Mouse (Mus musculus) heart, embryonic 11.5 days (tissue): ENCODE data around the gene Tnks1bp1. TPM values are rescaled to one million over a fixed set of nuclear protein-coding genes. Genes with fewer than 3 reads are reported as not detected.

Source experiments
- ATAC-seq: fragments of 200-750 bp; cut with Nextera tagmentation; replicated peaks from 2 replicates; pipeline ENCODE4 v1.8.0; 2017; ENCODE audit warnings: moderate library complexity; ENCODE audit not compliant: insufficient number of reproducible peaks, low FRiP score, low TSS enrichment
- H3K27ac ChIP-seq: fragments of 300-500 bp; sonication (generic); 2 replicates; pipeline ENCODE4 v1.5.1; 2014; ENCODE audit warnings: mild to moderate bottlenecking, low read depth, low read length
- H3K27me3 ChIP-seq: fragments of 300-500 bp; sonication (generic); 2 replicates; pipeline ENCODE4 v1.6.1; 2014; ENCODE audit warnings: mild to moderate bottlenecking, low read length, mixed read lengths; ENCODE audit not compliant: control insufficient read depth, insufficient read depth
- H3K36me3 ChIP-seq: fragments of 300-500 bp; sonication (generic); 2 replicates; pipeline ENCODE4 v1.6.1; 2014; ENCODE audit warnings: mild to moderate bottlenecking, low read length, moderate library complexity, mixed read lengths; ENCODE audit not compliant: control insufficient read depth, insufficient read depth
- H3K4me1 ChIP-seq: fragments of 300-500 bp; sonication (generic); 2 replicates; pipeline ENCODE4 v1.6.1; 2014; ENCODE audit warnings: low read length; ENCODE audit not compliant: control insufficient read depth, insufficient read depth
- H3K4me2 ChIP-seq: fragments of 300-500 bp; sonication (generic); 2 replicates; pipeline ENCODE4 v1.6.1; 2014; ENCODE audit warnings: mild to moderate bottlenecking, moderate library complexity
- H3K4me3 ChIP-seq: fragments of 300-500 bp; sonication (generic); 2 replicates; pipeline ENCODE4 v1.5.1; 2014; ENCODE audit warnings: low read depth, low read length
- H3K9ac ChIP-seq: fragments of 300-500 bp; sonication (generic); 2 replicates; pipeline ENCODE4 v1.6.1; 2014; ENCODE audit warnings: mild to moderate bottlenecking, low read depth, low read length, moderate library complexity
- H3K9me3 ChIP-seq: fragments of 300-500 bp; sonication (generic); replicated peaks from 2 replicates; pipeline ENCODE4 v1.6.1; 2016; ENCODE audit warnings: low read length; ENCODE audit not compliant: control insufficient read depth
- WGBS: fragments of 180-500 bp; shearing (Covaris S2); extraction: QIAGEN DNeasy Blood & Tissue Kit; methylation state at CpG from one replicate; pipeline ENCODE4 v1.1.7; 2014; ENCODE audit not compliant: insufficient replicate concordance; 5-methylcytosine and 5-hydroxymethylcytosine counted together
- polyA plus RNA-seq: library from polyadenylated mRNA; unstranded; fragments of >200 nt; fragmentation: Nextera tagmentation; extraction: Ambion mirVana; gene quantifications from 2 replicates; pipeline ENCODE4 v1.2.1, GENCODE M21; 2014

Tnks1bp1 gene
- polyA plus RNA-seq, 1 experiment from 2014 or later, result 7.0 TPM

DNA sequence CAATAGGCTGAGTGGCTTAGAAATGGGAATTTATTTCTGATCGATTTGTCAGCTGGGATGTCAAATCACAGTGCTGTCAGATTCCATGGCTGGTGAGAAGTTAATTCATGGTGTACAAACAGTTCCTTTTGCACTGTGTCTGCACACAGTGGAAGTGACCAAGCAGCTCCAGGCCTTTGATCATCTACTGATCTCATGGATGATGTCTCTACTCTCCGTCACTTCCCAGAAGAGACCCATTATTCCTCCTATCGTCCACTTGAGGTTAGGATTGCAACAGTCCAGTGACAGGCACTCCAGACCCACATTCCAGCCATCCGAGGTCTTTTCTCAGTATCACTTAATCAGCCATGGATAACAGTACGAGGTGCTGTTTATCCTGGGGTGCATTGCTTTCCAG is 25.9 kb downstream of the Tnks1bp1 start:
- ATAC-seq, result no peak
- Histone ChIP-seq H3K4me2 (no peak overlapping the region), H3K27ac (no peak overlapping the region), H3K4me1 (no peaks in the 10 kb centered on the region), H3K27me3 (no peaks in the 10 kb centered on the region), H3K9ac (no peak overlapping the region), H3K4me3 (no peak overlapping the region), H3K36me3 (peaks cover 10% of the 10 kb centered on the region; the same call in 1 of the 2 replicates), H3K9me3 (no peaks in the 10 kb centered on the region)
- 64% methylated on average over 5 of the region's 5 CpGs for whole genome bisulfite sequencing

DNA sequence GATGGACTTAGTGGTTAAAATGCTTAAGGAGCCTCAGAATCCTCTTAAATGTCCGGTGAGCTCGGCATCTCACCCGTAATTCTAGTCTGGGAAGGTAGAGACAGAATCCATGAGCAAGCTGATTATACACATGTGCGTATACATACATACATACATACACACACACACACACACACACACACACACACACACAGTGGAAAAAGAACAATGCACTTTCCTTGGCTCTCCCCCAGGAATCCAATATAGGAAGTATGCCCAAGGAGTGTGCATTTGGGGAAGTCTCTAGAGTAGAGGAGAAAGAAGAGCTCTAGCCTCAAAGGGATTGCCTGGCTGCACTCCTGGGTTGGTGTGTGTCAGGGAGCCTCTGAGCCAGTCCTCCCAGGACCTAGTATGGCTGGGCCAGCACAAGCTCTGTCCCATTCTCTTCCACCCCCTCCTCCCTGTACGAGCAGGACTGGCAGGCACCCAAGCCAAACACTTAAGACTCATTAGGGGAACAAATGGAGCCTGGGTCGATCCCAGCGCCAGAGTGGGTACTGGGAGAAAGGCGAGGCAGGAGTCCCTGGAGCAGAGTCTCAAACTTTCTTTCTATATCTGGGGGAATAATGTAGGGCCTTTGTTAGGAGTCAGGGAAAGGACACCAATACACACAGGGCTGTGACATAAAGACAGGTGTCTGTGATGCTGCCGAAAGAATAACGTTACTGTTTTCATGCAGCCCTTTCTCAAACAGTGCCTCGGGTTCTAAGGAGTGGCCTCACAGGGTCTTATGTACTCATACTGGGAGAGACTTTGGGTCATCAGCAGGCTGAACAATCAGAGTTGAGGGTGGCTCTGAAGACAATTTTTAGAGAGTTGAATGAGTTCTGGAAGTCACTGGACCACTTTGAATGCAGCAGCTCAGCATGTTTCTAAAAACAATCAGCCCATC is 41.2 kb downstream of the Tnks1bp1 start:
- Histone ChIP-seq H3K4me2 (no peak overlapping the region), H3K9me3 (no peaks in the 10 kb centered on the region), H3K27ac (no peak overlapping the region), H3K9ac (no peak overlapping the region), H3K4me3 (no peak overlapping the region), H3K27me3 (no peaks in the 10 kb centered on the region), H3K36me3 (no peaks in the 10 kb centered on the region), H3K4me1 (no peaks in the 10 kb centered on the region)
- ATAC-seq, result no peak; the same call in 1 of the 2 replicates
- 58% methylated on average over 11 of the region's 11 CpGs for WGBS

GRCm38 (mm10) chr2:85091325-85091724 is 43.5 kb downstream of the Tnks1bp1 start:
- Histone ChIP-seq H3K9ac (no peak overlapping the region), H3K27me3 (no peaks in the 10 kb centered on the region), H3K9me3 (no peaks in the 10 kb centered on the region), H3K27ac (no peak overlapping the region), H3K36me3 (no peaks in the 10 kb centered on the region), H3K4me3 (no peak overlapping the region), H3K4me1 (no peaks in the 10 kb centered on the region), H3K4me2 (no peak overlapping the region)
- ATAC-seq, result no peak
- 82% methylated on average over 4 of the region's 4 CpGs for WGBS

DNA sequence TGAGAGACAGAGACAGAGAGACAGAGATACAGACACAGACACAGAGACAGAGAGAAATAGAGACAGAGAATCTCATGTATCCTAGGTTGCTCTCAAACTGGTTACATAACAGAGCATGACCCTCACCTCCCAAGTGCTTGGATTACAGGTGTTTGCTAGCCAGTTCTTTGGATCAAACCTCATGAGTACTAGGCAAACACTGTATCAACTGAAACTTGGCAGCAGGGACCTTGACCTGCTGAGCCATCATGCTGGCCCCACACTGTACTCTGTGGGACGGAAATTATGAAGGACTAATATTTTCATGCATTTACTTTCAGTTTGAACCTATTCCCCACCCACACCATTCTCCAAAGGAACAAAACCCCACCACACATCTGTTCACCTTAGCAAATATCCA is 45.6 kb downstream of the Tnks1bp1 start:
- H3K9me3 ChIP-seq, result no peaks in the 10 kb centered on the region

GRCm38 (mm10) chr2:85095906-85096305 is 48.1 kb downstream of the Tnks1bp1 start:
- no peak for ATAC-seq
- Histone ChIP-seq H3K9me3 (no peaks in the 10 kb centered on the region), H3K4me3 (no peak overlapping the region), H3K4me1 (no peaks in the 10 kb centered on the region), H3K27ac (no peak overlapping the region), H3K9ac (no peak overlapping the region), H3K27me3 (no peaks in the 10 kb centered on the region), H3K36me3 (no peaks in the 10 kb centered on the region), H3K4me2 (no peak overlapping the region)
- WGBS, result 64% methylated on average over 5 of the region's 5 CpGs

More for the DNA sequence above, 45.6 kb downstream of the Tnks1bp1 start:
- no peak overlapping the region for H3K27ac ChIP-seq
- no peaks in the 10 kb centered on the region for H3K36me3 ChIP-seq
- H3K4me3 ChIP-seq, result no peak overlapping the region
- H3K4me1 ChIP-seq, result no peaks in the 10 kb centered on the region
- H3K9ac ChIP-seq, result no peak overlapping the region
- no peak overlapping the region for H3K4me2 ChIP-seq
- 74% methylated on average over 1 of the region's 1 CpGs for WGBS
- no peaks in the 10 kb centered on the region for H3K27me3 ChIP-seq
- ATAC-seq, result no peak

GRCm38 (mm10) chr2:85098014-85098413 is 50.2 kb downstream of the Tnks1bp1 start:
- Histone ChIP-seq H3K27ac (peak overlapping the region; percentile 78; the same call in 1 of the 2 replicates), H3K4me1 (no peaks in the 10 kb centered on the region), H3K36me3 (no peaks in the 10 kb centered on the region), H3K4me2 (no peak overlapping the region), H3K4me3 (no peak overlapping the region), H3K9me3 (no peaks in the 10 kb centered on the region), H3K9ac (no peak overlapping the region), H3K27me3 (no peaks in the 10 kb centered on the region)
- 83% methylated on average over 2 of the region's 2 CpGs for WGBS
- no peak for ATAC-seq

DNA sequence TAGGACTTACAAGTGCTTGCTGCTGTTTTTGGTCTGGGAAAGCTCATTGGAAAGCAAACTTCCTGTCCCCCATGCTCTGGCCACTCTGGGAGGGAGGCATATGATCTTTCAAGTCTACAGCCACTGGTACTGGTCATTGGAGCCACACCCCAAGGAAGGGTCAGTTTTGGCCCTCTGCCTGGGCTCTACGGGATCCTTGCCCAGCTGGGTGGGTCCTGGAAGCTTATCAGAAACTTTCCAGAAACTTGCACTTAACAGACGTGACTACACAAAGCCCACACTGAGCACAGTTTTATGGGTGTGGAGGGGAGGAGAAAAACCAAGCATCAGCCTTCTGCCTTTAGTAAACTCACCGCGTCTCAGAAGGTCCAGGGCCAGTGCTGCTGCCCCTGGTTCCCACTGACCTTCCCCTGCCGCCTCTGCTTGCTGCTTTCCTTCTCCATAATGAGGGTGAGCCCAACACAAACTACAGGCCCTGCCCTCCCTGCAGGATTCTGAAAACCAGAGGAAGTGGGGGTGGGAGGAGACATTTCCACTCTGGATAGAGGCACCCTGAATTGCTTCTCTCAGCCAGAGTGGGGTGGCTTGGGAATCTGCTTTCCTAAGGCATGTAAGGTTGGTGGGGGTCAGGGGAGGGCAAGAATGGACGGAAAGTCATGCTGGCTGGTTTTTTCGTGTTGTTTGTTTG is 51.1 kb downstream of the Tnks1bp1 start:
- Histone ChIP-seq H3K4me2 (no peak overlapping the region), H3K9me3 (no peaks in the 10 kb centered on the region), H3K4me1 (no peaks in the 10 kb centered on the region), H3K27ac (peak overlapping the region; percentile 78), H3K4me3 (no peak overlapping the region), H3K9ac (no peak overlapping the region; the same call in 1 of the 2 replicates), H3K27me3 (no peaks in the 10 kb centered on the region), H3K36me3 (no peaks in the 10 kb centered on the region)
- ATAC-seq, result peak; percentile 78
- 42% methylated on average over 7 of the region's 7 CpGs for WGBS

DNA sequence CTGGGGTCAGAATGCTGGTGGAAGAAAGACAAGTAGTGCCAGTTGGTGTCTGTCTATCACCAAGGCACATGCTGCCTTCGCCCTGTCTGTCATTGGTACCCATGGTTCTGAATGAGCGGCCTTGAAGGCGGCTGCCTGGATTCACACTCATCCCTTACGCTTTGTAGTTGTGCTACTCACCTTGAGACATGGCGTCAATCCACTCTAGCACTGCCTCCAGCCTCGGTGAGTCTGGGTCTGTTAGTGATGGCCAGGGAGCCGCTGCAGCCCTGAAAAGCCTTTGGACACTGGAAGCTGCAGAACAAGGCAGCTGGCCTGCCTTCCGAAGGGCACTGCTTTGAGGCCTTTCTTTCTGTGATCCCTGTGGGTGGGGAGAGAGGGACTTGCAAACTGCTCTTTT is 55.4 kb downstream of the Tnks1bp1 start:
- no peaks in the 10 kb centered on the region for H3K9me3 ChIP-seq
- WGBS, result 70% methylated on average over 8 of the region's 8 CpGs
- peaks cover 5% of the 10 kb centered on the region; the same call in 1 of the 2 replicates for H3K4me1 ChIP-seq
- H3K27me3 ChIP-seq, result no peaks in the 10 kb centered on the region
- H3K4me2 ChIP-seq, result no peak overlapping the region
- no peak overlapping the region for H3K27ac ChIP-seq
- ATAC-seq, result no peak
- H3K4me3 ChIP-seq, result no peak overlapping the region
- no peaks in the 10 kb centered on the region for H3K36me3 ChIP-seq
- no peak overlapping the region for H3K9ac ChIP-seq
